8 mouse cellular contexts compared by ENCODE assay signal in genomic region chr12:72945301-72946063, GRCm38 (mm10). TPM values are rescaled to one million over a fixed set of nuclear protein-coding genes. Genes with fewer than 3 reads are reported as not detected.
DNase-seq lines count a peak whose midpoint lies in the region; ATAC-seq lines count a peak whose summit lies in the region.

No protein-coding gene starts in this region.

- intact Hi-C loops in left cerebral cortex, postnatal 4 days (cut with DNase I): loop anchor here (5.0 kb wide), 1 partner anchor 97 kb away; no protein-coding TSS in a partner anchor
- intact Hi-C loops in left cerebral cortex, postnatal 10 days (cut with DNase I): no loop called here

- H3K9me3 ChIP-seq in embryonic facial prominence, embryonic 11.5 days (replicated peaks; ENCODE audit: control insufficient read depth, low read length): no peaks in the 10 kb centered on the region
- no peaks in the 10 kb centered on the region for H3K9me3 ChIP-seq in intestine, embryonic 14.5 days (ENCODE audit: control insufficient read depth, low read length)
- no peaks in the 10 kb centered on the region for H3K9me3 ChIP-seq in neural tube, embryonic 13.5 days

- WGBS in embryonic facial prominence, embryonic 11.5 days: under 1% methylated on average over 70 of the region's 89 CpGs
- WGBS in intestine, embryonic 14.5 days: 1% methylated on average over 57 of the region's 89 CpGs
- WGBS in neural tube, embryonic 13.5 days: under 1% methylated on average over 59 of the region's 89 CpGs

- peak overlapping the region; percentile 56 for H3K9ac ChIP-seq in embryonic facial prominence, embryonic 11.5 days (replicated peaks; ENCODE audit: low read length)
- H3K9ac ChIP-seq in intestine, embryonic 14.5 days (ENCODE audit: low read length): no peak overlapping the region
- 0 out of 2 replicates have a peak overlapping the region, but pooled peaks have one; percentile 17 for H3K9ac ChIP-seq in neural tube, embryonic 13.5 days

- peak; percentile 78 for ATAC-seq in embryonic facial prominence, embryonic 11.5 days (replicated peaks; ENCODE audit: insufficient number of reproducible peaks, low FRiP score, low TSS enrichment, low read depth)
- peak; percentile 23; the same call in 1 of the 2 replicates for ATAC-seq in intestine, embryonic 14.5 days (replicated peaks; ENCODE audit: low FRiP score, low TSS enrichment, low read depth)
- ATAC-seq in neural tube, embryonic 13.5 days (ENCODE audit: low read depth): peak; percentile 78
- no peak for ATAC-seq in CD4-positive, CD25-positive, alpha-beta regulatory T cell, adult 4 months

- peak overlapping the region; percentile 44 for H3K4me3 ChIP-seq in embryonic facial prominence, embryonic 11.5 days (ENCODE audit: low read depth, low read length)
- H3K4me3 ChIP-seq in intestine, embryonic 14.5 days (ENCODE audit: low read depth, low read length): peak overlapping the region; percentile 30
- H3K4me3 ChIP-seq in neural tube, embryonic 13.5 days: peak overlapping the region; percentile 35

- peak overlapping the region; percentile 74 for H3K4me2 ChIP-seq in embryonic facial prominence, embryonic 11.5 days (ENCODE audit: low read depth, low read length)
- peak overlapping the region; percentile 55 for H3K4me2 ChIP-seq in intestine, embryonic 14.5 days (ENCODE audit: low read length)
- peak overlapping the region; percentile 57 for H3K4me2 ChIP-seq in neural tube, embryonic 13.5 days

- peak; percentile 13 for DNase-seq in left cerebral cortex, postnatal 4 days
- no peak for DNase-seq in left cerebral cortex, adult 18-20 months (ENCODE audit: low spot score in 2 of 2)
- DNase-seq in embryonic facial prominence, embryonic 11.5 days (ENCODE audit: low spot score): peak; percentile 62
- peak; percentile 71 for DNase-seq in intestine, embryonic 14.5 days (ENCODE audit: low spot score)
- no peak for DNase-seq in left cerebral cortex, postnatal 10 days (ENCODE audit: extremely low spot score in 1 of 2, low spot score in 2 of 2)
- DNase-seq in spleen, adult 18-20 months: no peak

- H3K4me1 ChIP-seq in embryonic facial prominence, embryonic 11.5 days (ENCODE audit: control insufficient read depth, insufficient read depth, low read length): 0 out of 2 replicates have a peak, but pooled peaks cover 5% of the 10 kb centered on the region
- peaks cover 5% of the 10 kb centered on the region; the same call in 1 of the 2 replicates for H3K4me1 ChIP-seq in intestine, embryonic 14.5 days (replicated peaks; ENCODE audit: control insufficient read depth, insufficient read depth, low read length)
- H3K4me1 ChIP-seq in neural tube, embryonic 13.5 days (replicated peaks): peaks cover 13% of the 10 kb centered on the region

- H3K27ac ChIP-seq in embryonic facial prominence, embryonic 11.5 days (replicated peaks; ENCODE audit: low read depth, low read length): peak overlapping the region; percentile 28; the same call in 1 of the 2 replicates
- H3K27ac ChIP-seq in intestine, embryonic 14.5 days (ENCODE audit: low read depth): no peak overlapping the region
- H3K27ac ChIP-seq in neural tube, embryonic 13.5 days (replicated peaks): no peak overlapping the region

- H3K27me3 ChIP-seq in embryonic facial prominence, embryonic 11.5 days (ENCODE audit: control insufficient read depth, insufficient read depth, low read length): peaks cover 43% of the 10 kb centered on the region
- H3K27me3 ChIP-seq in intestine, embryonic 14.5 days (replicated peaks; ENCODE audit: control insufficient read depth, insufficient read depth, low read length): peaks cover 98% of the 10 kb centered on the region
- peaks cover 99% of the 10 kb centered on the region for H3K27me3 ChIP-seq in neural tube, embryonic 13.5 days

- H3K36me3 ChIP-seq in embryonic facial prominence, embryonic 11.5 days (replicated peaks; ENCODE audit: control insufficient read depth, insufficient read depth, low read depth, low read length): no peaks in the 10 kb centered on the region
- no peaks in the 10 kb centered on the region for H3K36me3 ChIP-seq in intestine, embryonic 14.5 days (ENCODE audit: control insufficient read depth, insufficient read depth, low read length)
- no peaks in the 10 kb centered on the region for H3K36me3 ChIP-seq in neural tube, embryonic 13.5 days

RNA-seq across cellular contexts. Expression of gene 4930447C04Rik, which starts 4.9 kb away (rescaled TPM):
- 1 to 10 TPM; 5.8 to 7.8 TPM for total RNA-seq in left cerebral cortex, postnatal 4 days (2021)
- total RNA-seq in left cerebral cortex, adult 18-20 months (2021): 10 to 100 TPM; 10.1 to 10.2 TPM
- polyA plus RNA-seq in embryonic facial prominence, embryonic 11.5 days (2014; fragmentation: Nextera tagmentation; extraction: Ambion mirVana): 5.0 and 6.3 TPM in 2 replicates
- 1.0 and 2.0 TPM in 2 replicates for polyA plus RNA-seq in intestine, embryonic 14.5 days (2014; fragmentation: Nextera tagmentation; extraction: Ambion mirVana)
- polyA plus RNA-seq in neural tube, embryonic 13.5 days (2015; fragmentation: Nextera tagmentation; extraction: Ambion mirVana): 6.8 and 7.3 TPM in 2 replicates
- polyA plus RNA-seq in CD4-positive, CD25-positive, alpha-beta regulatory T cell, adult 4 months (2017; shearing (Covaris generic)): under 1 TPM in 1 of 2 experiments, not detected in 1; 0.42 TPM
- total RNA-seq in left cerebral cortex, postnatal 10 days (2021): 1 to 10 TPM; 7.6 to 9.0 TPM

RNA-seq across cellular contexts. Expression of gene Six6, which starts 5.8 kb away (rescaled TPM):
- under 1 TPM in 1 of 2 experiments, not detected in 1; 0.10 TPM for total RNA-seq in left cerebral cortex, postnatal 4 days (2021)
- total RNA-seq in left cerebral cortex, adult 18-20 months (2021): not detected
- polyA plus RNA-seq in embryonic facial prominence, embryonic 11.5 days (2014; fragmentation: Nextera tagmentation; extraction: Ambion mirVana): 7.9 and 11.6 TPM in 2 replicates
- not detected in 2 replicates for polyA plus RNA-seq in intestine, embryonic 14.5 days (2014; fragmentation: Nextera tagmentation; extraction: Ambion mirVana)
- polyA plus RNA-seq in neural tube, embryonic 13.5 days (2015; fragmentation: Nextera tagmentation; extraction: Ambion mirVana): not detected in 2 replicates
- polyA plus RNA-seq in CD4-positive, CD25-positive, alpha-beta regulatory T cell, adult 4 months (2017; shearing (Covaris generic)): not detected
- not detected for total RNA-seq in left cerebral cortex, postnatal 10 days (2021)

Comparison
In these comparisons a context has a peak if more than half of its experiments do, and no peak if none do; other contexts are left out.
1. DNase-seq: peak in left cerebral cortex, postnatal 4 days (single experiment), embryonic facial prominence, embryonic 11.5 days (single experiment) and intestine, embryonic 14.5 days (single experiment); none in left cerebral cortex, adult 18-20 months (0 of 2), left cerebral cortex, postnatal 10 days (0 of 2) and spleen, adult 18-20 months (0 of 2).
2. Peak in every context shown above with its lines, with median percentiles within 50 percentile points of each other: H3K4me2 ChIP-seq and H3K4me3 ChIP-seq.